Mouse (Mus musculus): ENCODE data around the gene Wnt6. TPM values are rescaled to one million over a fixed set of nuclear protein-coding genes. Genes with fewer than 3 reads are reported as not detected.

The Wnt6 gene
- polyA plus RNA-seq, 1 experiment = 9.1 TPM

Other genes starting within 250 kb of the Wnt6 start
- 3.2 and 3.8 TPM in 2 replicates for gene Plcd4, start 229.0 kb upstream of the Wnt6 start, polyA plus RNA-seq (2012; rRNA removed)
- 12.0 and 15.5 TPM in 2 replicates for gene Usp37, start 227.6 kb upstream of the Wnt6 start, polyA plus RNA-seq (2012; rRNA removed)
- 26.1 and 26.8 TPM in 2 replicates for gene Zfp142, start 183.6 kb upstream of the Wnt6 start, polyA plus RNA-seq (2012; rRNA removed)
- 27.0 and 31.1 TPM in 2 replicates for gene Bcs1l, start 183.6 kb upstream of the Wnt6 start, polyA plus RNA-seq (2012; rRNA removed)
- 115 and 142 TPM in 2 replicates for gene Rnf25, start 170.5 kb upstream of the Wnt6 start, polyA plus RNA-seq (2012; rRNA removed)
- gene Stk36, start 170.4 kb upstream of the Wnt6 start, polyA plus RNA-seq (2012; rRNA removed) = 29.7 and 31.2 TPM in 2 replicates
- 35.0 and 45.0 TPM in 2 replicates for gene Ttll4, start 110.1 kb upstream of the Wnt6 start, polyA plus RNA-seq (2012; rRNA removed)
- gene Cyp27a1, start 58.3 kb upstream of the Wnt6 start, polyA plus RNA-seq (2012; rRNA removed) = 2.0 and 2.1 TPM in 2 replicates
- gene Prkag3, start 22.7 kb upstream of the Wnt6 start, polyA plus RNA-seq (2012; rRNA removed) = 0.09 and 0.10 TPM in 2 replicates
- gene Wnt10a, start 19.6 kb downstream of the Wnt6 start, polyA plus RNA-seq (2012; rRNA removed) = 0.73 and 0.77 TPM in 2 replicates
- 51.5 and 90.9 TPM in 2 replicates for gene Cdk5r2, start 83.0 kb downstream of the Wnt6 start, polyA plus RNA-seq (2012; rRNA removed)
- 0.47 and 3.4 TPM in 2 replicates for gene Fev, start 113.5 kb downstream of the Wnt6 start, polyA plus RNA-seq (2012; rRNA removed)
- gene Cryba2, start 121.3 kb downstream of the Wnt6 start, polyA plus RNA-seq (2012; rRNA removed) = 0.44 and 1.1 TPM in 2 replicates
- 2.4 and 3.9 TPM in 2 replicates for gene Cfap65, start 163.7 kb downstream of the Wnt6 start, polyA plus RNA-seq (2012; rRNA removed)
- gene Ihh, start 179.8 kb downstream of the Wnt6 start, polyA plus RNA-seq (2012; rRNA removed) = 0.47 and 0.57 TPM in 2 replicates

Data from brain, embryonic 14.5 days (tissue).